Mouse (Mus musculus) CH12.LX (cell line): ENCODE data around the gene Csrp2. TPM values are rescaled to one million over a fixed set of nuclear protein-coding genes. Genes with fewer than 3 reads are reported as not detected.

ENCODE experiments used
- DNase-seq: peaks from one replicate; pipeline ENCODE4 v3.0.0-alpha.2; 2013; ENCODE audit errors: extremely low read depth
- H3K27ac ChIP-seq: 2 replicates; pipeline ENCODE4 v1.5.1; 2012; ENCODE audit warnings: low read depth, mild to moderate bottlenecking, control low read depth, moderate library complexity; ENCODE audit not compliant: insufficient read depth
- H3K27me3 ChIP-seq: replicated peaks from 2 replicates; pipeline ENCODE3; 2012; ENCODE audit warnings: inconsistent platforms
- H3K36me3 ChIP-seq, 2 experiments: replicated peaks in 1 of 2; 2 replicates each; pipeline versions ENCODE3 to v1.6.1; 2012; ENCODE audit warnings: inconsistent platforms in 1 of 2, low read length in 1 of 2, mild to moderate bottlenecking in 1 of 2, mixed read lengths in 1 of 2, moderate library complexity in 1 of 2; ENCODE audit not compliant: control insufficient read depth in 1 of 2, insufficient read depth in 1 of 2
- H3K4me1 ChIP-seq, 2 experiments: 2 replicates each; pipeline ENCODE4 v1.6.1; 2012; ENCODE audit warnings: inconsistent platforms in 1 of 2, moderate library complexity in 1 of 2; ENCODE audit not compliant: insufficient read depth in 2 of 2, control insufficient read depth in 1 of 2
- H3K4me2 ChIP-seq: 2 replicates; pipeline ENCODE4 v1.6.1; 2012; ENCODE audit warnings: low read depth, mild to moderate bottlenecking, control low read depth; ENCODE audit not compliant: poor library complexity, insufficient read depth, severe bottlenecking
- H3K4me3 ChIP-seq, 3 experiments: fragments of 150-350 bp in 1 of 3; sonication (generic) in 1 of 3; replicated peaks in 1 of 3; 2 replicates each; pipeline versions ENCODE3 to v1.5.1; 2011 to 2012; ENCODE audit warnings: low read depth in 2 of 3, low read length in 2 of 3, mild to moderate bottlenecking in 2 of 3, moderate library complexity in 2 of 3, control low read depth in 1 of 3, improper control_type of control experiment in 1 of 3, inconsistent platforms in 1 of 3, mixed read lengths in 1 of 3; ENCODE audit not compliant: poor library complexity in 1 of 3
- H3K79me2 ChIP-seq: replicated peaks from 2 replicates; pipeline ENCODE4 v1.6.1; 2012; ENCODE audit warnings: mild to moderate bottlenecking, moderate library complexity; ENCODE audit not compliant: control insufficient read depth, poor library complexity, insufficient read depth, severe bottlenecking; ENCODE audit errors: extremely low read depth
- H3K9ac ChIP-seq: 2 replicates; pipeline ENCODE4 v1.6.1; 2012; ENCODE audit warnings: low read depth, mild to moderate bottlenecking, control low read depth, moderate library complexity; ENCODE audit not compliant: insufficient read depth
- H3K9me3 ChIP-seq: replicated peaks from 2 replicates; pipeline ENCODE3; 2012; ENCODE audit warnings: low read length, inconsistent platforms, mixed read lengths
- BHLHE40 ChIP-seq: IDR thresholded peaks from 2 replicates; pipeline ENCODE4 v1.6.1; 2011; ENCODE audit warnings: mild to moderate bottlenecking, low read depth, low read length, improper control_type of control experiment
- ELF1 ChIP-seq: IDR thresholded peaks from 2 replicates; pipeline ENCODE4 v1.6.1; 2014; ENCODE audit warnings: low read depth, mild to moderate bottlenecking, inconsistent platforms, low read length, improper control_type of control experiment
- ETS1 ChIP-seq: conservative IDR thresholded peaks from 2 replicates; pipeline ENCODE4 v1.6.1; 2012; ENCODE audit warnings: low read depth, mild to moderate bottlenecking, inconsistent platforms, low read length, improper control_type of control experiment, moderate library complexity
- HCFC1 ChIP-seq: IDR thresholded peaks from 2 replicates; pipeline ENCODE4 v1.6.1; 2012; ENCODE audit warnings: low read depth, mild to moderate bottlenecking, inconsistent platforms, low read length, improper control_type of control experiment
- IRF4 ChIP-seq: IDR thresholded peaks from 2 replicates; pipeline ENCODE4 v1.6.1; 2014; ENCODE audit warnings: low read depth, mild to moderate bottlenecking, inconsistent platforms, low read length, improper control_type of control experiment
- JUN ChIP-seq: IDR thresholded peaks from 2 replicates; pipeline ENCODE4 v1.6.1; 2011; ENCODE audit warnings: low read depth, mild to moderate bottlenecking, low read length, improper control_type of control experiment, moderate library complexity; ENCODE audit not compliant: insufficient read depth
- JUND ChIP-seq: conservative IDR thresholded peaks from 2 replicates; pipeline ENCODE4 v1.6.1; 2011; ENCODE audit warnings: low read depth, low read length, improper control_type of control experiment
- KAT2A ChIP-seq: IDR thresholded peaks from 2 replicates; pipeline ENCODE4 v1.6.1; 2012; ENCODE audit warnings: low read length, improper control_type of control experiment, inconsistent platforms; ENCODE audit not compliant: insufficient replicate concordance
- MAFK ChIP-seq: IDR thresholded peaks from 2 replicates; pipeline ENCODE4 v1.6.1; 2011; ENCODE audit warnings: low read length, improper control_type of control experiment; ENCODE audit not compliant: insufficient replicate concordance
- MAX ChIP-seq: IDR thresholded peaks from 2 replicates; pipeline ENCODE4 v1.6.1; 2011; ENCODE audit warnings: low read length, improper control_type of control experiment
- MEF2A ChIP-seq: IDR thresholded peaks from 2 replicates; pipeline ENCODE4 v1.6.1; 2014; ENCODE audit warnings: low read depth, mild to moderate bottlenecking, inconsistent platforms, low read length, improper control_type of control experiment, borderline replicate concordance
- NELFE ChIP-seq: IDR thresholded peaks from 2 replicates; pipeline ENCODE4 v1.6.1; 2011; ENCODE audit warnings: low read depth, low read length, improper control_type of control experiment
- PAX5 ChIP-seq: IDR thresholded peaks from 2 replicates; pipeline ENCODE4 v1.6.1; 2012; ENCODE audit warnings: low read length, inconsistent platforms, mixed read lengths
- POLR2AphosphoS2 ChIP-seq: IDR thresholded peaks from 2 replicates; pipeline ENCODE4 v1.6.1; 2011; ENCODE audit warnings: low read depth, low read length, improper control_type of control experiment
- RAD21 ChIP-seq: IDR thresholded peaks from 2 replicates; pipeline ENCODE4 v1.6.1; 2011; ENCODE audit warnings: low read depth, mild to moderate bottlenecking, low read length, improper control_type of control experiment, moderate library complexity
- SMC3 ChIP-seq: IDR thresholded peaks from 2 replicates; pipeline ENCODE4 v1.6.1; 2011; ENCODE audit warnings: low read depth, low read length, improper control_type of control experiment
- TBP ChIP-seq: conservative IDR thresholded peaks from 2 replicates; pipeline ENCODE4 v1.6.1; 2011; ENCODE audit warnings: low read depth, low read length, improper control_type of control experiment
- UBTF ChIP-seq: IDR thresholded peaks from 2 replicates; pipeline ENCODE4 v1.6.1; 2012; ENCODE audit warnings: low read depth, mild to moderate bottlenecking, inconsistent platforms, low read length, improper control_type of control experiment, moderate library complexity
- USF1 ChIP-seq: IDR thresholded peaks from 2 replicates; pipeline ENCODE4 v1.6.1; 2014; ENCODE audit warnings: low read depth, mild to moderate bottlenecking, inconsistent platforms, low read length, improper control_type of control experiment
- ZC3H11A ChIP-seq: IDR thresholded peaks from 2 replicates; pipeline ENCODE4 v1.6.1; 2012; ENCODE audit warnings: low read depth, mild to moderate bottlenecking, inconsistent platforms, low read length, improper control_type of control experiment
- ZMIZ1 ChIP-seq: IDR thresholded peaks from 2 replicates; pipeline ENCODE4 v1.6.1; 2012; ENCODE audit warnings: low read depth, mild to moderate bottlenecking, inconsistent platforms, low read length, improper control_type of control experiment
- ZNF384 ChIP-seq: IDR thresholded peaks from 2 replicates; pipeline ENCODE4 v1.6.1; 2012; ENCODE audit warnings: low read depth, low read length, improper control_type of control experiment, inconsistent platforms
- dilution Hi-C: fragments of 300-500 bp; cut with MboI; formaldehyde crosslinking; loops from 2 replicates; pipeline ENCODE4 v1.14.3; 2020; ENCODE audit warnings: low sequenced_read_pairs; ENCODE audit not compliant: extremely low pct_unique_long_range_greater_than_20kb, extremely low pct_ligation_motif_present
- in situ Hi-C: fragments of 300-500 bp; cut with MboI; formaldehyde crosslinking; loops from 3 replicates; pipeline ENCODE4 v1.14.3; 2019; ENCODE audit warnings: low sequenced_read_pairs, low pct_ligation_motif_present, low pct_unique_long_range_greater_than_20kb, mixed read lengths
- polyA plus RNA-seq: library from polyadenylated mRNA; unstranded; fragments of >175 nt; gene quantifications from 2 replicates; pipeline ENCODE4 v1.2.1, GENCODE M21; 2012; ENCODE audit warnings: low read depth; ENCODE audit not compliant: insufficient read length
- total RNA-seq, 2 experiments: library from RNA; depleted of rRNA; stranded (reverse); fragments of 300-350 nt in 1 of 2; fragments of >200 nt in 1 of 2; gene quantifications; 2 replicates each; pipeline ENCODE4 v1.2.3; 2012 to 2014

Gene Csrp2
- total and polyA plus RNA-seq, 3 experiments: 0.82 to 1.3 (median 0.87) TPM

- H3K9me3 ChIP-seq: no peaks in the 10 kb centered on the region
- no peaks in the 10 kb centered on the region for H3K27me3 ChIP-seq
- H3K79me2 ChIP-seq: no peaks in the 10 kb centered on the region
- peaks cover 8 to 35% of the 10 kb centered on the region in 2 experiments for H3K36me3 ChIP-seq
- dilution Hi-C loops (no loop called here), in situ Hi-C loops (no loop called here)
- no peak overlapping the region for H3K9ac ChIP-seq
- DNase-seq: no peak
- no peak overlapping the region for H3K4me2 ChIP-seq
- H3K4me3 ChIP-seq: no peak overlapping the region
- TF ChIP-seq SMC3 (no peak), ZMIZ1 (no peak)
- H3K27ac ChIP-seq: no peak overlapping the region
- H3K4me1 ChIP-seq: no peaks in the 10 kb centered on the region
These were observed 60.9 kb downstream of the Csrp2 start for GRCm38 (mm10) chr10:110980441-110980840.

- in situ Hi-C loops (no loop called here), dilution Hi-C loops (no loop called here)
- Histone ChIP-seq H3K4me3 (no peak overlapping the region), H3K27me3 (no peaks in the 10 kb centered on the region)
- no peak for TF ChIP-seq MAFK
- no peak for TF ChIP-seq IRF4
- no peak for TF ChIP-seq MAX
- no peak for TF ChIP-seq MEF2A
- TF ChIP-seq JUND: no peak
- TF ChIP-seq, all 38 proteins: peak for 0
- Histone ChIP-seq H3K27ac (no peak overlapping the region), H3K36me3 (peaks cover 8 to 30% of the 10 kb centered on the region in 2 experiments), H3K4me1 (no peaks in the 10 kb centered on the region), H3K79me2 (no peaks in the 10 kb centered on the region), H3K9me3 (no peaks in the 10 kb centered on the region), H3K4me2 (no peak overlapping the region), H3K9ac (no peak overlapping the region)
- DNase-seq: no peak
These were observed 63.2 kb downstream of the Csrp2 start for GRCm38 (mm10) chr10:110982771-110983170.

- H3K4me1 ChIP-seq: peaks cover 0 to 5% of the 10 kb centered on the region in 2 experiments; a peak in 2 of 4 replicates
- H3K9me3 ChIP-seq: no peaks in the 10 kb centered on the region
- no peak overlapping the region for H3K4me2 ChIP-seq
- no peak overlapping the region for H3K9ac ChIP-seq
- H3K36me3 ChIP-seq: peaks cover 0 to 5% of the 10 kb centered on the region in 2 experiments
- no peaks in the 10 kb centered on the region for H3K27me3 ChIP-seq
- DNase-seq: no peak
- H3K79me2 ChIP-seq: no peaks in the 10 kb centered on the region
- no peak overlapping the region for H3K27ac ChIP-seq
- in situ Hi-C loops: no loop called here
- dilution Hi-C loops: no loop called here
- H3K4me3 ChIP-seq: no peak overlapping the region
- TF ChIP-seq UBTF: no peak
- TF ChIP-seq ZC3H11A: no peak
- TF ChIP-seq ZNF384: no peak
- TF ChIP-seq HCFC1: no peak
- no peak for TF ChIP-seq JUN
- TF ChIP-seq SMC3: no peak
- no peak for TF ChIP-seq JUND
- no peak for TF ChIP-seq PAX5
- TF ChIP-seq ETS1: no peak
- no peak for TF ChIP-seq MEF2A
- TF ChIP-seq POLR2AphosphoS2: no peak
- no peak for TF ChIP-seq RAD21
- no peak for TF ChIP-seq NELFE
- TF ChIP-seq BHLHE40: no peak
- no peak for TF ChIP-seq TBP
- no peak for TF ChIP-seq KAT2A
- no peak for TF ChIP-seq ELF1
- TF ChIP-seq USF1: no peak
These were observed 67.1 kb downstream of the Csrp2 start for GRCm38 (mm10) chr10:110986682-110987081.
